ENCODE assay signal across 9 mouse cellular contexts in genomic region chr10:39165632-39166115, GRCm38 (mm10). TPM values are rescaled to one million over a fixed set of nuclear protein-coding genes. Genes with fewer than 3 reads are reported as not detected.
DNase-seq lines count a peak whose midpoint lies in the region; ATAC-seq lines count a peak whose summit lies in the region.
"Had no signal": no experiment of that assay in that cellular context is flagged by ENCODE, and none has a peak within 500 bp of the region (broad histone marks: within the 10 kb centered on the region; RNA-seq: fewer than 3 reads in every experiment).

No protein-coding gene starts in this region.

- H3K27ac ChIP-seq in neural tube, embryonic 11.5 days (ENCODE audit: low read depth, low read length) = no peak overlapping the region
- no peak overlapping the region for H3K27ac ChIP-seq in forebrain, embryonic 11.5 days (ENCODE audit: low read depth, low read length)
- 0 out of 2 replicates have a peak overlapping the region, but pooled peaks have one; percentile 53 for H3K27ac ChIP-seq in hindbrain, embryonic 10.5 days
- no peak overlapping the region for H3K27ac ChIP-seq in limb, embryonic 12.5 days
- peak overlapping the region; percentile 26; the same call in 1 of the 2 replicates for H3K27ac ChIP-seq in neural tube, embryonic 12.5 days
- H3K27ac ChIP-seq: liver, embryonic 13.5 days had no signal

- H3K4me3 ChIP-seq in neural tube, embryonic 11.5 days (ENCODE audit: low read depth, low read length) = no peak overlapping the region
- H3K4me3 ChIP-seq in forebrain, embryonic 11.5 days (ENCODE audit: low read depth, low read length) = no peak overlapping the region
- H3K4me3 ChIP-seq in hindbrain, embryonic 10.5 days = peak overlapping the region; percentile 26; the same call in 1 of the 2 replicates
- 0 out of 2 replicates have a peak overlapping the region, but pooled peaks have one; percentile 20 for H3K4me3 ChIP-seq in limb, embryonic 12.5 days (replicated peaks)
- H3K4me3 ChIP-seq in neural tube, embryonic 12.5 days = 0 out of 2 replicates have a peak overlapping the region, but pooled peaks have one; percentile 11
- H3K4me3 ChIP-seq: liver, embryonic 13.5 days had no signal

- no peak for ATAC-seq in neural tube, embryonic 11.5 days (ENCODE audit: insufficient read depth, low FRiP score, low TSS enrichment)
- no peak for ATAC-seq in forebrain, embryonic 11.5 days (replicated peaks; ENCODE audit: low FRiP score)
- no peak for ATAC-seq in limb, embryonic 12.5 days (ENCODE audit: insufficient number of reproducible peaks, insufficient read depth, low FRiP score, low TSS enrichment, low read depth)
- ATAC-seq in neural tube, embryonic 12.5 days (ENCODE audit: low FRiP score, low read depth) = 0 out of 2 replicates have a peak, but pooled peaks have one; percentile 5

- peaks cover 2% of the 10 kb centered on the region; the same call in 1 of the 2 replicates for H3K4me1 ChIP-seq in neural tube, embryonic 11.5 days (ENCODE audit: control insufficient read depth, insufficient read depth, low read length)
- peaks cover under 1% of the 10 kb centered on the region; the same call in 1 of the 2 replicates for H3K4me1 ChIP-seq in forebrain, embryonic 11.5 days (replicated peaks; ENCODE audit: control insufficient read depth, insufficient read depth, low read length)
- peaks cover 35% of the 10 kb centered on the region for H3K4me1 ChIP-seq in hindbrain, embryonic 10.5 days (replicated peaks)
- peaks cover 31% of the 10 kb centered on the region for H3K4me1 ChIP-seq in limb, embryonic 12.5 days (replicated peaks)
- peaks cover 9% of the 10 kb centered on the region for H3K4me1 ChIP-seq in neural tube, embryonic 12.5 days

- DNase-seq in neural tube, embryonic 11.5 days (ENCODE audit: low spot score) = peak; percentile 27
- no peak for DNase-seq in neural tube, embryonic 10.5 days (ENCODE audit: extremely low spot score, low spot score)
- DNase-seq in forebrain, embryonic 11.5 days (ENCODE audit: low spot score) = no peak
- DNase-seq in hindbrain, embryonic 10.5 days (ENCODE audit: low spot score) = peak; percentile 9
- no peak for DNase-seq in testis, postnatal 14 days (ENCODE audit: low spot score)
- DNase-seq in thymus, adult 18-20 months = no peak
- DNase-seq: liver, embryonic 13.5 days had no signal

- WGBS in neural tube, embryonic 11.5 days = 40% methylated on average over 11 of the region's 11 CpGs
- 29% methylated on average over 11 of the region's 11 CpGs for WGBS in forebrain, embryonic 11.5 days
- 38% methylated on average over 11 of the region's 11 CpGs for WGBS in hindbrain, embryonic 10.5 days
- 35% methylated on average over 11 of the region's 11 CpGs for WGBS in limb, embryonic 12.5 days
- WGBS in neural tube, embryonic 12.5 days = 40% methylated on average over 11 of the region's 11 CpGs

- H3K9ac ChIP-seq in neural tube, embryonic 11.5 days (ENCODE audit: low read length) = 0 out of 2 replicates have a peak overlapping the region, but pooled peaks have one; percentile 1
- H3K9ac ChIP-seq in forebrain, embryonic 11.5 days (ENCODE audit: low read length) = peak overlapping the region; percentile 37; the same call in 1 of the 2 replicates
- H3K9ac ChIP-seq in limb, embryonic 12.5 days (replicated peaks) = no peak overlapping the region
- no peak overlapping the region for H3K9ac ChIP-seq in neural tube, embryonic 12.5 days
- H3K9ac ChIP-seq: liver, embryonic 13.5 days had no signal

- no peaks in the 10 kb centered on the region for H3K27me3 ChIP-seq in neural tube, embryonic 11.5 days (ENCODE audit: control insufficient read depth, insufficient read depth, low read length)
- peaks cover 4% of the 10 kb centered on the region; the same call in 1 of the 2 replicates for H3K27me3 ChIP-seq in forebrain, embryonic 11.5 days (ENCODE audit: control insufficient read depth, insufficient read depth, low read length)
- peaks cover 19% of the 10 kb centered on the region; the same call in 1 of the 2 replicates for H3K27me3 ChIP-seq in hindbrain, embryonic 10.5 days (ENCODE audit: insufficient read depth, poor library complexity, severe bottlenecking)
- no peaks in the 10 kb centered on the region for H3K27me3 ChIP-seq in limb, embryonic 12.5 days
- no peaks in the 10 kb centered on the region for H3K27me3 ChIP-seq in neural tube, embryonic 12.5 days (replicated peaks)

- no peak overlapping the region for H3K4me2 ChIP-seq in neural tube, embryonic 11.5 days (ENCODE audit: low read depth)
- peak overlapping the region; percentile 29; the same call in 1 of the 2 replicates for H3K4me2 ChIP-seq in forebrain, embryonic 11.5 days (ENCODE audit: low read depth, low read length, severe bottlenecking)
- H3K4me2 ChIP-seq in limb, embryonic 12.5 days = peak overlapping the region; percentile 40; the same call in 1 of the 2 replicates
- H3K4me2 ChIP-seq in neural tube, embryonic 12.5 days (replicated peaks) = peak overlapping the region; percentile 35
- H3K4me2 ChIP-seq: liver, embryonic 13.5 days had no signal

- no peaks in the 10 kb centered on the region for H3K36me3 ChIP-seq in neural tube, embryonic 11.5 days (ENCODE audit: control insufficient read depth, insufficient read depth, low read length)
- H3K36me3 ChIP-seq in forebrain, embryonic 11.5 days (ENCODE audit: control insufficient read depth, insufficient read depth, low read length) = no peaks in the 10 kb centered on the region
- H3K36me3 ChIP-seq in hindbrain, embryonic 10.5 days = no peaks in the 10 kb centered on the region
- H3K36me3 ChIP-seq in limb, embryonic 12.5 days = no peaks in the 10 kb centered on the region
- H3K36me3 ChIP-seq in neural tube, embryonic 12.5 days = no peaks in the 10 kb centered on the region
- H3K36me3 ChIP-seq: liver, embryonic 13.5 days had no signal

- H3K9me3 ChIP-seq in neural tube, embryonic 11.5 days (ENCODE audit: control insufficient read depth, low read length) = no peaks in the 10 kb centered on the region
- H3K9me3 ChIP-seq in forebrain, embryonic 11.5 days (ENCODE audit: control insufficient read depth, low read length) = no peaks in the 10 kb centered on the region
- no peaks in the 10 kb centered on the region for H3K9me3 ChIP-seq in hindbrain, embryonic 10.5 days
- H3K9me3 ChIP-seq in limb, embryonic 12.5 days = no peaks in the 10 kb centered on the region
- no peaks in the 10 kb centered on the region for H3K9me3 ChIP-seq in neural tube, embryonic 12.5 days
- H3K9me3 ChIP-seq: liver, embryonic 13.5 days had no signal

RNA-seq across cellular contexts. Expression of gene Ccn6, which starts 2.1 kb away (rescaled TPM):
- polyA plus RNA-seq in neural tube, embryonic 11.5 days (2014; fragmentation: Nextera tagmentation; extraction: Ambion mirVana) = 0.56 and 0.58 TPM in 2 replicates
- polyA plus RNA-seq in forebrain, embryonic 11.5 days (2014; fragmentation: Nextera tagmentation; extraction: Ambion mirVana) = 0.27 and 0.31 TPM in 2 replicates
- 0.24 and 0.50 TPM in 2 replicates for polyA plus RNA-seq in hindbrain, embryonic 10.5 days (2016; fragmentation: Nextera tagmentation; extraction: Ambion mirVana)
- 0.31 and 0.42 TPM in 2 replicates for polyA plus RNA-seq in limb, embryonic 12.5 days (2016; fragmentation: Nextera tagmentation; extraction: Ambion mirVana)
- polyA plus RNA-seq in neural tube, embryonic 12.5 days (2016; fragmentation: Nextera tagmentation; extraction: Ambion mirVana) = 0.42 and 0.67 TPM in 2 replicates

RNA-seq across cellular contexts. Expression of gene Tube1, which starts 31.9 kb away (rescaled TPM):
- polyA plus RNA-seq in neural tube, embryonic 11.5 days (2014; fragmentation: Nextera tagmentation; extraction: Ambion mirVana) = 22.2 and 25.5 TPM in 2 replicates
- 23.2 and 25.4 TPM in 2 replicates for polyA plus RNA-seq in forebrain, embryonic 11.5 days (2014; fragmentation: Nextera tagmentation; extraction: Ambion mirVana)
- 22.0 and 27.1 TPM in 2 replicates for polyA plus RNA-seq in hindbrain, embryonic 10.5 days (2016; fragmentation: Nextera tagmentation; extraction: Ambion mirVana)
- 20.3 and 22.8 TPM in 2 replicates for polyA plus RNA-seq in limb, embryonic 12.5 days (2016; fragmentation: Nextera tagmentation; extraction: Ambion mirVana)
- 14.5 and 17.1 TPM in 2 replicates for polyA plus RNA-seq in neural tube, embryonic 12.5 days (2016; fragmentation: Nextera tagmentation; extraction: Ambion mirVana)

RNA-seq across cellular contexts. Expression of gene Fam229b, which starts 32.0 kb away (rescaled TPM):
- polyA plus RNA-seq in neural tube, embryonic 11.5 days (2014; fragmentation: Nextera tagmentation; extraction: Ambion mirVana) = 11.8 and 13.6 TPM in 2 replicates
- polyA plus RNA-seq in forebrain, embryonic 11.5 days (2014; fragmentation: Nextera tagmentation; extraction: Ambion mirVana) = 12.5 and 13.3 TPM in 2 replicates
- polyA plus RNA-seq in hindbrain, embryonic 10.5 days (2016; fragmentation: Nextera tagmentation; extraction: Ambion mirVana) = 12.6 and 18.0 TPM in 2 replicates
- polyA plus RNA-seq in limb, embryonic 12.5 days (2016; fragmentation: Nextera tagmentation; extraction: Ambion mirVana) = 14.9 and 15.1 TPM in 2 replicates
- 20.3 and 24.0 TPM in 2 replicates for polyA plus RNA-seq in neural tube, embryonic 12.5 days (2016; fragmentation: Nextera tagmentation; extraction: Ambion mirVana)

Comparison
In these comparisons a context has a peak if more than half of its experiments do, and no peak if none do; other contexts are left out.
1. DNase-seq: peak in neural tube, embryonic 11.5 days (single experiment) and hindbrain, embryonic 10.5 days (single experiment); none in neural tube, embryonic 10.5 days (single experiment), forebrain, embryonic 11.5 days (single experiment), testis, postnatal 14 days (single experiment) and thymus, adult 18-20 months (0 of 2).
2. H3K27ac ChIP-seq: peak in hindbrain, embryonic 10.5 days (single experiment) and neural tube, embryonic 12.5 days (single experiment); none in neural tube, embryonic 11.5 days (single experiment), forebrain, embryonic 11.5 days (single experiment) and limb, embryonic 12.5 days (single experiment).
3. H3K4me3 ChIP-seq: peak in hindbrain, embryonic 10.5 days (single experiment), limb, embryonic 12.5 days (single experiment) and neural tube, embryonic 12.5 days (single experiment); none in neural tube, embryonic 11.5 days (single experiment) and forebrain, embryonic 11.5 days (single experiment).
4. H3K9ac ChIP-seq: peak in neural tube, embryonic 11.5 days (single experiment) and forebrain, embryonic 11.5 days (single experiment); none in limb, embryonic 12.5 days (single experiment) and neural tube, embryonic 12.5 days (single experiment).